Mouse (Mus musculus) thymus, adult 2 months (tissue): ENCODE results near the gene Bnipl. TPM values are rescaled to one million over a fixed set of nuclear protein-coding genes. Genes with fewer than 3 reads are reported as not detected.

Source experiments
- DNase-seq: peaks from one replicate; pipeline ENCODE4 v3.0.0; 2021
- H3K27ac ChIP-seq: fragments of 200-500 bp; 2 replicates; pipeline ENCODE4 v1.5.1; 2012; ENCODE audit warnings: low read length, control low read depth; ENCODE audit not compliant: control insufficient read depth, insufficient read depth
- H3K27me3 ChIP-seq: fragments of 200-500 bp; 2 replicates; pipeline ENCODE4 v1.6.1; 2012; ENCODE audit warnings: mild to moderate bottlenecking, low read length, moderate library complexity, mixed read lengths; ENCODE audit not compliant: control insufficient read depth, insufficient read depth
- H3K36me3 ChIP-seq: fragments of 200-500 bp; 2 replicates; pipeline ENCODE4 v1.6.1; 2012; ENCODE audit warnings: mild to moderate bottlenecking, low read length, moderate library complexity; ENCODE audit not compliant: control insufficient read depth, insufficient read depth
- H3K4me1 ChIP-seq: fragments of 200-500 bp; replicated peaks from 2 replicates; pipeline ENCODE4 v1.6.1; 2012; ENCODE audit warnings: low read length; ENCODE audit not compliant: control insufficient read depth, insufficient read depth
- H3K4me3 ChIP-seq: fragments of 200-500 bp; 2 replicates; pipeline ENCODE4 v1.5.1; 2012; ENCODE audit warnings: mild to moderate bottlenecking, low read length, control low read depth, moderate library complexity; ENCODE audit not compliant: control insufficient read depth, insufficient read depth
- CTCF ChIP-seq: fragments of 200-500 bp; IDR thresholded peaks from 2 replicates; pipeline ENCODE4 v1.5.1; 2012; ENCODE audit warnings: mild to moderate bottlenecking, control low read depth, low read length, moderate library complexity, borderline replicate concordance; ENCODE audit not compliant: control insufficient read depth, poor library complexity, insufficient read depth; ENCODE audit errors: extremely low read depth
- POLR2A ChIP-seq: fragments of 200-500 bp; IDR thresholded peaks from 2 replicates; pipeline ENCODE4 v1.6.1; 2012; ENCODE audit warnings: mild to moderate bottlenecking, low read length, control low read depth, moderate library complexity; ENCODE audit not compliant: control insufficient read depth, poor library complexity, insufficient read depth; ENCODE audit errors: extremely low read depth
- WGBS: fragments of 180-500 bp; shearing (Covaris S2); methylation state at CpG from one replicate; pipeline ENCODE4 v1.1.7; 2018; 5-methylcytosine and 5-hydroxymethylcytosine counted together
- polyA plus RNA-seq: library from polyadenylated mRNA; depleted of rRNA; stranded (reverse); fragments of >200 nt; gene quantifications from 2 replicates; pipeline ENCODE4 v1.2.3, GENCODE M21; 2012

The Bnipl gene
- polyA plus RNA-seq, 1 experiment = 1.6 TPM

DNA sequence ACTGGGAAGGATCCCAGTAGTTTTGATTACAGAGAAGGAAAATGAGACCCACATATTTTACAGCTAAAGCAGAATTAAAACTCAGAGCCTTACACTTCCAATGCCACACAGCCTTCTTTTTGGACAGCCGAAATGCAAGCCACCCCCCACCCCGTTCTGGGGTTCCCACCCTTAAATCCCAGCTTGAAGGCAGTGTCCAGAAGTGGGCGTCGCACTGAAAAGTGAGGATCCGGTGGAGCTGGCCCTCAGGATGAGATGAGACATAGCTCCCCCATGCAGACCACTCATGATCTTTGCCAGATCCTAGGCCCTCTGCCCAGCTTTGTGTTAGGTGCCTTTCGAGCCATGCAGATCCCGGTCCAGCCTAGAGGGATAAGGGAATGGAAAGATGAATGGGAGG, 9.5 kb downstream of the Bnipl start, which contains the start of gene Gm128:
TSS of gene Gm128 (minus strand) at position 101 of the 400 bp plus-strand sequence.
- H3K27ac ChIP-seq = no peak within 1 kb of the TSS
- 95% methylated on average over 7 of the region's 7 CpGs for WGBS
- peaks cover 6% of the 10 kb centered on the region for H3K36me3 ChIP-seq
- H3K27me3 ChIP-seq = no peaks in the 10 kb centered on the region
- TF ChIP-seq POLR2A (no peak), CTCF (no peak)
- no peak within 1 kb of the TSS for H3K4me3 ChIP-seq
- no peaks in the 10 kb centered on the region for H3K4me1 ChIP-seq
- no peak for DNase-seq

DNA sequence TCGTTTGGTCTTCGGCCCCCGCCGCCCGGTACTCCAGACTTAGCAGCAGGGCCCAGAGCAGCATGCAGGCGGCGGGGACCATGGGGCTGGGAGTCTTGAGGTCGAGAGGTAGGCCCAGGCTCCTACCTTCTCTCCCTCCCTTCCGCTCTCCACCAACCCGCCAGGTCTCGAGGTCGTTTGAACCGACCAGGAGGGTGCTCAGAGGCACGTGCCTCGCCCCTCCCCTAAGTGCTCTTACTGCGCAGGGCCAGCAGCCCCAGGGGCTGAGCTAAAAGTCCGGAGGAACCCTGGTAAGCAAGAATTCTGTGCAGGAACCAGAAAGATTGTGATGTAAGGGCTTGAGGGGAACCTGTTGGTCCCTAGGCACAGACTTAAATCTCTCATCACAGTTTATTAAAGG, 10.1 kb downstream of the Bnipl start:
- 76% methylated on average over 17 of the region's 17 CpGs for WGBS
- peaks cover 10% of the 10 kb centered on the region for H3K36me3 ChIP-seq
- TF ChIP-seq CTCF (no peak), POLR2A (no peak)

DNA sequence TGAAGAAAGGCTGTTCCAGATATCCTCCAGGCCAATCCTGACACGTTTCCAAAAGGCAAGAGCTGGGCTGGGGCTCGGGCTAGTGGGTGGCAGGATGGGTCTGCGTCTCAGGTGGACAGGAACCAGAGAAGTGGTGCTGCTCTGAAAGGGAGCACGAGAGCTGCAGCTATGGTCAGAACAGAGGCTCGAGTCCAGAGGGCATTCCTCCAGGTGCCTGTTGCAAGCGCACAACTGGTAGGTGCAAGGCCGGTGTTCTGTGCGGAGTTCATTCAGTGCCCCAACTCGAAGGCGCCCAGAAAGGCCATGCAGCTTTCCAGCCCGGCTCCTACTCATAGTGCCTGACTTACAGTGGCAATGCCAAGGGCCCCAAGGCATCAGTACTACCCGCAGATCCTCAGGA, 11.0 kb downstream of the Bnipl start:
- H3K27me3 ChIP-seq = no peaks in the 10 kb centered on the region
- H3K4me3 ChIP-seq = no peak overlapping the region
- TF ChIP-seq POLR2A = no peak
- TF ChIP-seq CTCF = no peak
- peaks cover 20% of the 10 kb centered on the region for H3K36me3 ChIP-seq
- WGBS = 95% methylated on average over 12 of the region's 12 CpGs
- no peaks in the 10 kb centered on the region; the same call in 1 of the 2 replicates for H3K4me1 ChIP-seq
- no peak for DNase-seq
- no peak overlapping the region for H3K27ac ChIP-seq

More for the DNA sequence above, 10.1 kb downstream of the Bnipl start:
- Histone ChIP-seq H3K4me3 (no peak overlapping the region), H3K27ac (no peak overlapping the region), H3K27me3 (no peaks in the 10 kb centered on the region), H3K4me1 (no peaks in the 10 kb centered on the region)
- no peak for DNase-seq

DNA sequence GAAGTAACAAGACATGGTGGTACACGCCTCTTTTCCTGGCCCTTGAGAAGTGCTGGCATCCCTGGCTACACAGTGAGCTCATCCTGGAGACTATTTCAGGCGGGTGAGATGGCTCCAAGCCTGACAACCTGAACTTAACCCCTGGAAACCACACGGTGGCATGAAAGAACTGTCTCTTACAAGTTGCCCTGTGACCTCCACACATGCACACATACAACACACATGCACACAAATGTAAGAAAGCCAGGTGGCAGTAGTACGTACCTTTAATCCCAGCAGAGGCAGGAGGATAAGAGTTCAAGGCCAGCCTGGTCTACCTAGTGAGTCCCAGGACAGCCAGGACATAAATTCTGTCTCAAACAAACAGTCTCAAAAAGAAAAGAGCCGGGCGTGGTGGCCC, 12.0 kb downstream of the Bnipl start:
- H3K4me3 ChIP-seq = no peak overlapping the region
- DNase-seq = no peak
- TF ChIP-seq CTCF (no peak), POLR2A (no peak)
- peaks cover 2% of the 10 kb centered on the region; the same call in 1 of the 2 replicates for H3K4me1 ChIP-seq
- H3K36me3 ChIP-seq = peaks cover 29% of the 10 kb centered on the region
- H3K27me3 ChIP-seq = no peaks in the 10 kb centered on the region
- WGBS = 86% methylated on average over 6 of the region's 6 CpGs
- H3K27ac ChIP-seq = no peak overlapping the region

DNA sequence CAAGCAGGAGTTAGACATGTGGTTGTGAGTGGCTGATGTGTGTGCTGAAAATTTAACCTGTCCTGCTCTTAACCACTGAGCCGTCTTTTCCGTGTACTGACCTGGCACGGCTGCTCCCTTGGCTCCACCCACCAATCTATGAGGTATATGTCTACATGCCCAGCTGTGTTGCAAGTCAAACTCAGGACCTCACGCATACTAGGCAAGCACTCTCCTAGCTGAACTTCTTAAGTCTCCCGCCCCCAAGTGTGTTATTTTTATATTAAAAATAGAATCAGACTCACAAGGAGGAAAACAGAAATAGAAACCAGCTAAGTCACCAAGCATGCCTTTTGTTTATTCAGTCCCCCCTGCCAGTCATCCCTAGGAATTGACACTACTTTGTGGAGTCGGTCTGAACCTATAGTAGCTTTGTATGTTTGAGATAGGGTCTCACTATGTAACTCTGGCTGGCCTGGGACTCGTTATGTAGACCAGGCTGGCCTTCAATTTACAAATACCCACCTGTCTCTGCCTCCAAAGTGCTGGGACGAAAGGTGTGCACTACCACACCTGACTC, 13.4 kb downstream of the Bnipl start:
- TF ChIP-seq CTCF (no peak), POLR2A (no peak)
- peaks cover 43% of the 10 kb centered on the region for H3K36me3 ChIP-seq
- H3K27ac ChIP-seq = no peak overlapping the region
- DNase-seq = no peak
- no peak overlapping the region for H3K4me3 ChIP-seq
- peaks cover 2% of the 10 kb centered on the region; the same call in 1 of the 2 replicates for H3K4me1 ChIP-seq
- H3K27me3 ChIP-seq = no peaks in the 10 kb centered on the region
- 93% methylated on average over 8 of the region's 8 CpGs for WGBS

DNA sequence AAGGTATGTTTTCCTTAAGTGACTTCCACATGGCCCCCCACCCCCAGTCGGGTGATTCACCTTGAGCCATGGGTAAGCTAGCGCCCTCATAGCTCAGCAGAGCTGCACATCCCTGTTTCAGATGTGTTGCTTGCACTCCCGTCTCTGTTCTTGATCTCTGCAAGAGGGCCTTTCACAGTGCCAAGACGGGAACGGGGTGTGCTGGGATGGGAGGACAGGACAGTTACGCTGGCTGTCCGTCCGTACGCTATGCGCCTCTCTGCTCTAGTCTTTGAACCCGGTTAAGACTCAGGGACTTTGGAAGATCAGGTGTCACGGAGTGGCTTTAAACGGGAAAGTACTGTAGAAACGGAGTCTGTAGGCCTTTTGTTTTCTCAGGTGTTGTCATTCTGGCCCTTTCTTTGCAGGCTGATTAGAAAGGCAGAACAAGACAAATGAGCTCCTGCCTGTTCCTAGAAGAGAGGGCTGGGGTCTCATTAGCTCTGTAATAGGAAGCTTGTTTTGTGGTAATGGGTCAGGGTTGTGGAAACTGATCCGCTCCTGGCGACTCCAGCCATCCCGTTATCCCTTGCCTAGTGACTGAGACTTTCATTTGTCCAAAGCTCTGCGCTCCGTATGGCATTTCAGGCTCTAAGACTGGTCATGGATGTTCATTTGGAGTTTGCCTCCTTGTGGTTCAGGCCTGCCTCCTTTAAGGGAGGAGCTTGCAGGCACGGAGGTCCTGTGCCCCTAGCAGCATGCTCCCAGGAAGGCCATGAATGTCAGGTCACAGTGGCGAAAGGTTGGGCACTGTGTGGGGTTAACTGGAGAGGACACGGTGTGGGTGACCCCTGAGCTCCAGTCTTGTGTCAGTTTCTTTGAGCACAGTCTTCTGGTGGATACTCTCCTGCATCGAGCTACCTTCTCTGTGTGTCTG, 15.3 kb downstream of the Bnipl start:
- no peak for DNase-seq
- WGBS = 94% methylated on average over 23 of the region's 23 CpGs
- no peak overlapping the region for H3K4me3 ChIP-seq
- no peaks in the 10 kb centered on the region for H3K27me3 ChIP-seq
- TF ChIP-seq CTCF = no peak
- TF ChIP-seq POLR2A = no peak
- no peak overlapping the region for H3K27ac ChIP-seq
- peaks cover 20% of the 10 kb centered on the region for H3K4me1 ChIP-seq
- H3K36me3 ChIP-seq = peaks cover 53% of the 10 kb centered on the region
